In the genomic region with DNA sequence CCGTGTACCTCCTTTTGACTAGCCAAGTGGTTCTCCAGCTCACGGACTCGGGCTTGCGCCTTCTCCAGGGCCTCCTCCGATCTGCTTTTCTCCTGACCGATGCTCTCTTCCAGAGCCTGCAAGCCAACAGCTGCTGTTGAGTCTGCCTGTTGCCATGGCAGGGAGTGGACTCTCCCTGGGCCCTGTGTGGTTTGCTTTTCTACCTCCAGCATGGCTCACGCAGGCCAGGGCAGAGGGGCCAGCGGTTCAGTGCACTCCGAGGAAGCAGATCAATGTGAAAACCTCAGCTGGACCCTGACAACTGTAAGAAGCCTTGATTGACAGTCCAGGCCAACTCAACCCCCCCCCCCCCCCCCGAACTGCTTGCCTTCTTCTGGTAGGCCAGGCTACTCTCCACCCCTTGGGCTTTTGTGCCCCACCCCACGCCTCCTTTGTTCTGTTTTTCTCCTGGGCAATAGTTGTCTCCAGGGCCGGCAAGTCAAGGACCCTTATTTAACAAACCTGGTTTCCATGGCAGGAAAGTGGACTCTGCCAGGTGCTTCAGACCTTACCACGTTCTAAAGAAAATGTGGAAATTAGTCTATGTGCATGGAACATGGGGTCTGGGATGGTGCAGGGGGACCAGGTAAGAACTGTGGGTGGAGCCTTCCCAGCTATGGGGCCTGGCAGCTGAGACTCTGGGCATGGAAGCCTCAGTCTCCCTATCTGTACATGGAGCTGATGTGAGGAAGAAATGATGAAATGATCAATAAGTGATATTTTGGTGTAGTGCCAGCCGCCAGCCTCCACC, we compare ENCODE assay signal across 13 mouse cellular contexts. TPM values are rescaled to one million over a fixed set of nuclear protein-coding genes. Genes with fewer than 3 reads are reported as not detected.
DNase-seq lines count a peak whose midpoint lies in the region; ATAC-seq and TF ChIP-seq lines count a peak whose summit lies in the region.
"Had no signal": no experiment of that assay in that cellular context is flagged by ENCODE, and none has a peak within 500 bp of the region (broad histone marks: within the 10 kb centered on the region; RNA-seq: fewer than 3 reads in every experiment).

No protein-coding gene starts in this region.

- H3K4me3 ChIP-seq in forebrain, embryonic 12.5 days (replicated peaks) = no peak overlapping the region
- H3K4me3 ChIP-seq in forebrain, embryonic 15.5 days = no peak overlapping the region
- H3K4me3 ChIP-seq in hindbrain, embryonic 11.5 days (ENCODE audit: low read depth, low read length) = no peak overlapping the region
- no peak overlapping the region for H3K4me3 ChIP-seq in intestine, postnatal 0 days (ENCODE audit: low read depth, low read length)
- H3K4me3 ChIP-seq: liver, embryonic 15.5 days had no signal

- DNase-seq in embryo, embryonic 10.5 days (ENCODE audit: low spot score) = peak; percentile 47
- peak; percentile 42 for DNase-seq in hindbrain, embryonic 11.5 days (ENCODE audit: low spot score)
- peak; percentile 55 for DNase-seq in lung, postnatal 25 days (ENCODE audit: low spot score)
- DNase-seq in right cerebral cortex, postnatal 14 days = no peak
- no peak for DNase-seq in left cerebral cortex, postnatal 36 days (ENCODE audit: low spot score in 2 of 2)
- DNase-seq: cerebellum, postnatal 10 days; heart, postnatal 4 days; thymus, adult 2 months had no signal

- WGBS in forebrain, embryonic 12.5 days = 55% methylated on average over 14 of the region's 14 CpGs
- 41% methylated on average over 14 of the region's 14 CpGs for WGBS in forebrain, embryonic 15.5 days
- 45% methylated on average over 14 of the region's 14 CpGs for WGBS in hindbrain, embryonic 11.5 days
- WGBS in intestine, postnatal 0 days = 60% methylated on average over 14 of the region's 14 CpGs

- H3K4me2 ChIP-seq in forebrain, embryonic 12.5 days = no peak overlapping the region
- no peak overlapping the region for H3K4me2 ChIP-seq in forebrain, embryonic 15.5 days (replicated peaks)
- H3K4me2 ChIP-seq in hindbrain, embryonic 11.5 days (replicated peaks; ENCODE audit: low read depth, low read length) = no peak overlapping the region
- no peak overlapping the region for H3K4me2 ChIP-seq in intestine, postnatal 0 days (replicated peaks; ENCODE audit: low read depth)
- H3K4me2 ChIP-seq: liver, embryonic 15.5 days had no signal

- no peaks in the 10 kb centered on the region for H3K27me3 ChIP-seq in forebrain, embryonic 12.5 days
- no peaks in the 10 kb centered on the region for H3K27me3 ChIP-seq in forebrain, embryonic 15.5 days
- no peaks in the 10 kb centered on the region for H3K27me3 ChIP-seq in hindbrain, embryonic 11.5 days (ENCODE audit: control insufficient read depth, insufficient read depth, low read length)
- no peaks in the 10 kb centered on the region for H3K27me3 ChIP-seq in intestine, postnatal 0 days (replicated peaks; ENCODE audit: control insufficient read depth, insufficient read depth, low read length)
- H3K27me3 ChIP-seq: liver, embryonic 15.5 days had no signal

- H3K9ac ChIP-seq in forebrain, embryonic 12.5 days = peak overlapping the region; percentile 0; the same call in 1 of the 2 replicates
- no peak overlapping the region for H3K9ac ChIP-seq in forebrain, embryonic 15.5 days (replicated peaks)
- H3K9ac ChIP-seq in hindbrain, embryonic 11.5 days (ENCODE audit: low read depth, low read length) = no peak overlapping the region
- no peak overlapping the region for H3K9ac ChIP-seq in intestine, postnatal 0 days (ENCODE audit: low read depth, low read length)
- H3K9ac ChIP-seq: liver, embryonic 15.5 days had no signal

- no peaks in the 10 kb centered on the region for H3K9me3 ChIP-seq in forebrain, embryonic 12.5 days
- H3K9me3 ChIP-seq in forebrain, embryonic 15.5 days = no peaks in the 10 kb centered on the region
- no peaks in the 10 kb centered on the region for H3K9me3 ChIP-seq in hindbrain, embryonic 11.5 days (ENCODE audit: control insufficient read depth, low read length)
- no peaks in the 10 kb centered on the region for H3K9me3 ChIP-seq in intestine, postnatal 0 days (ENCODE audit: control insufficient read depth)
- H3K9me3 ChIP-seq: liver, embryonic 15.5 days had no signal

- peaks cover 26% of the 10 kb centered on the region for H3K4me1 ChIP-seq in forebrain, embryonic 12.5 days
- peaks cover 10% of the 10 kb centered on the region for H3K4me1 ChIP-seq in forebrain, embryonic 15.5 days
- H3K4me1 ChIP-seq in hindbrain, embryonic 11.5 days (replicated peaks; ENCODE audit: control insufficient read depth, insufficient read depth, low read length) = peaks cover 8% of the 10 kb centered on the region; the same call in 1 of the 2 replicates
- H3K4me1 ChIP-seq in intestine, postnatal 0 days (replicated peaks; ENCODE audit: control insufficient read depth, insufficient read depth, low read length) = no peaks in the 10 kb centered on the region
- H3K4me1 ChIP-seq: liver, embryonic 15.5 days had no signal

- peak; percentile 68 for ATAC-seq in forebrain, embryonic 12.5 days (ENCODE audit: low FRiP score)
- no peak for ATAC-seq in forebrain, embryonic 15.5 days (replicated peaks)
- ATAC-seq in hindbrain, embryonic 11.5 days (ENCODE audit: low FRiP score) = peak; percentile 57
- ATAC-seq in intestine, postnatal 0 days = no peak

- TF ChIP-seq CTCF in intestine, postnatal 0 days (IDR thresholded peaks at IDR 0.05; ENCODE audit: low read depth) = no peak

- intact Hi-C loops in left cerebral cortex, postnatal 36 days (cut with DNase I) = no loop called here

- 0 out of 2 replicates have a peak overlapping the region, but pooled peaks have one; percentile 42 for H3K27ac ChIP-seq in forebrain, embryonic 12.5 days
- H3K27ac ChIP-seq in forebrain, embryonic 15.5 days (replicated peaks) = no peak overlapping the region
- 0 out of 2 replicates have a peak overlapping the region, but pooled peaks have one; percentile 53 for H3K27ac ChIP-seq in hindbrain, embryonic 11.5 days (ENCODE audit: low read depth, low read length)
- H3K27ac ChIP-seq in intestine, postnatal 0 days (ENCODE audit: low read depth, low read length) = no peak overlapping the region
- H3K27ac ChIP-seq: kidney, postnatal 0 days; liver, embryonic 15.5 days had no signal

- no peaks in the 10 kb centered on the region for H3K36me3 ChIP-seq in forebrain, embryonic 12.5 days (replicated peaks)
- H3K36me3 ChIP-seq in forebrain, embryonic 15.5 days = no peaks in the 10 kb centered on the region
- H3K36me3 ChIP-seq in hindbrain, embryonic 11.5 days (ENCODE audit: control insufficient read depth, insufficient read depth, low read length) = no peaks in the 10 kb centered on the region
- H3K36me3 ChIP-seq in intestine, postnatal 0 days (ENCODE audit: control insufficient read depth, insufficient read depth) = no peaks in the 10 kb centered on the region
- H3K36me3 ChIP-seq: liver, embryonic 15.5 days had no signal

RNA-seq across cellular contexts. Expression of a gene that starts 58.3 kb away (rescaled TPM):
- 75.3 and 90.6 TPM in 2 replicates for polyA plus RNA-seq in forebrain, embryonic 12.5 days (2016; fragmentation: Nextera tagmentation; extraction: Ambion mirVana)
- 82.8 and 84.3 TPM in 2 replicates for polyA plus RNA-seq in forebrain, embryonic 15.5 days (2015; fragmentation: Nextera tagmentation; extraction: Ambion mirVana)
- 25.0 and 26.1 TPM in 2 replicates for polyA plus RNA-seq in hindbrain, embryonic 11.5 days (2014; fragmentation: Nextera tagmentation; extraction: Ambion mirVana)
- 100 to 1,000 TPM; 233 to 306 TPM for total RNA-seq in left cerebral cortex, postnatal 36 days (2021)
- 173 and 181 TPM in 2 replicates for polyA plus RNA-seq in intestine, postnatal 0 days (2015; fragmentation: Nextera tagmentation; extraction: Ambion mirVana)

Comparison
In these comparisons a context has a peak if more than half of its experiments do, and no peak if none do; other contexts are left out.
1. ATAC-seq: peak in forebrain, embryonic 12.5 days (single experiment) and hindbrain, embryonic 11.5 days (single experiment); none in forebrain, embryonic 15.5 days (single experiment) and intestine, postnatal 0 days (single experiment).
2. H3K27ac ChIP-seq: peak in forebrain, embryonic 12.5 days (single experiment) and hindbrain, embryonic 11.5 days (single experiment); none in forebrain, embryonic 15.5 days (single experiment) and intestine, postnatal 0 days (single experiment).
3. DNase-seq: peak in embryo, embryonic 10.5 days (single experiment), hindbrain, embryonic 11.5 days (single experiment) and lung, postnatal 25 days (single experiment); none in right cerebral cortex, postnatal 14 days (single experiment) and left cerebral cortex, postnatal 36 days (0 of 2).